Mouse (Mus musculus): Measurements from ENCODE around the gene Plscr2.

GRCm38 (mm10) chr9:92226127-92226655, 49.2 kb upstream of the Plscr2 start:
- TF ChIP-seq CTCF (conservative IDR thresholded peaks at IDR 0.05; ENCODE audit: low read length) (no peak), POU5F1 (IDR thresholded peaks at IDR 0.05; ENCODE audit: borderline replicate concordance, low read length) (no peak), NANOG (IDR thresholded peaks at IDR 0.05; ENCODE audit: borderline replicate concordance, low read length) (no peak)

Measured in E14TG2a.4 (cell line).